ENCODE assay signal across 9 mouse cellular contexts in the genomic region with DNA sequence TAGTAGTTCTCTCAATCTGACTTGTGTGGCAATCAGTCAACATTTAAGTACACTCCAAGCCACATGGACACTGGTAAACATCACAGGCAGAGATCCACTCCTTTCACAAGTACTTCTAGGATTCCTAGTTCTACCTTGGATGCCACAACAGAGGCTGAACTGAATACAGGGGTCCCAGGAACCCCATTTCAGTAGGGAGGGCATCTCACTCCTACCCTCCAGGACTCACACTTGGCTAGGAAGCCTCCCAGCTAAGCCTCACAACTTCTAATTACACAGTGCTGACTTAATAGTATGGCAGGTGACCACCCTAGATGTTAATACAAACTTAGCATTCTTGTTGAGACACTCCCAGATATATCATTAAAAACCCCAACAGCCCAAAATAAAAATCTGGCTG. TPM values are rescaled to one million over a fixed set of nuclear protein-coding genes. Genes with fewer than 3 reads are reported as not detected.
DNase-seq lines count a peak whose midpoint lies in the region; ATAC-seq and TF ChIP-seq lines count a peak whose summit lies in the region.
"Had no signal": no experiment of that assay in that cellular context is flagged by ENCODE, and none has a peak within 500 bp of the region (broad histone marks: within the 10 kb centered on the region; RNA-seq: fewer than 3 reads in every experiment).

No protein-coding gene starts in this region.

- peaks cover 27% of the 10 kb centered on the region for H3K36me3 ChIP-seq in heart, embryonic 13.5 days
- H3K36me3 ChIP-seq in MEL (ENCODE audit: control insufficient read depth in 1 of 2, insufficient read depth in 2 of 2, low read length in 2 of 2) (peaks cover 16 to 31% of the 10 kb centered on the region in 2 experiments), macrophage (ENCODE audit: inconsistent target) (peaks cover 17% of the 10 kb centered on the region)
- no peaks in the 10 kb centered on the region for H3K36me3 ChIP-seq in hindbrain, embryonic 11.5 days (ENCODE audit: control insufficient read depth, insufficient read depth, low read length)
- H3K36me3 ChIP-seq in thymus, adult 2 months (ENCODE audit: control insufficient read depth, insufficient read depth, low read length) = peaks cover 11% of the 10 kb centered on the region

- TF ChIP-seq CTCF in MEL (IDR thresholded peaks at IDR 0.05 in 2 of 3, conservative IDR thresholded peaks at IDR 0.05 in 1 of 3; ENCODE audit: control insufficient read depth in 1 of 3, insufficient read depth in 1 of 3, low read depth in 2 of 3, low read length in 3 of 3, poor library complexity in 1 of 3, severe bottlenecking in 1 of 3) = no peak
- TF ChIP-seq CTCF in thymus, adult 2 months (IDR thresholded peaks at IDR 0.05; ENCODE audit: borderline replicate concordance, control insufficient read depth, extremely low read depth, insufficient read depth, low read length, poor library complexity) = no peak

- TF ChIP-seq EP300 in MEL (IDR thresholded peaks at IDR 0.05; ENCODE audit: low read depth in 1 of 2, low read length in 2 of 2) = no peak

- H3K27ac ChIP-seq in heart, embryonic 13.5 days (replicated peaks) = no peak overlapping the region
- H3K27ac ChIP-seq in MEL (ENCODE audit: control insufficient read depth, low read depth, low read length) (no peak overlapping the region), macrophage (peak overlapping the region; percentile 90)
- no peak overlapping the region for H3K27ac ChIP-seq in hindbrain, embryonic 11.5 days (ENCODE audit: low read depth, low read length)
- no peak overlapping the region for H3K27ac ChIP-seq in thymus, adult 2 months (ENCODE audit: control insufficient read depth, insufficient read depth, low read length)

- no peak for TF ChIP-seq RAD21 in MEL (IDR thresholded peaks at IDR 0.05; ENCODE audit: low read depth, low read length)

- H3K79me2 ChIP-seq in MEL (ENCODE audit: control insufficient read depth, insufficient read depth, low read length, poor library complexity) = peaks cover 45% of the 10 kb centered on the region
- H3K79me2 ChIP-seq in macrophage (ENCODE audit: inconsistent target) = peaks cover 85% of the 10 kb centered on the region

- no peaks in the 10 kb centered on the region for H3K27me3 ChIP-seq in heart, embryonic 13.5 days (replicated peaks)
- no peaks in the 10 kb centered on the region for H3K27me3 ChIP-seq in MEL (ENCODE audit: control insufficient read depth in 1 of 2, insufficient read depth in 2 of 2, low read length in 2 of 2)
- no peaks in the 10 kb centered on the region for H3K27me3 ChIP-seq in hindbrain, embryonic 11.5 days (ENCODE audit: control insufficient read depth, insufficient read depth, low read length)
- H3K27me3 ChIP-seq in thymus, adult 2 months (ENCODE audit: control insufficient read depth, insufficient read depth, low read length) = no peaks in the 10 kb centered on the region

- no peak for DNase-seq in heart, postnatal 4 days
- no peak for DNase-seq in MEL (ENCODE audit: low read depth, low spot score)
- no peak for DNase-seq in hindbrain, embryonic 11.5 days (ENCODE audit: low spot score)
- no peak for DNase-seq in thymus, adult 2 months
- no peak for DNase-seq in gastrocnemius, postnatal 10 days
- DNase-seq in right cerebral cortex, postnatal 14 days = no peak
- DNase-seq: kidney, postnatal 14 days had no signal

- H3K4me1 ChIP-seq in heart, embryonic 13.5 days = peaks cover 42% of the 10 kb centered on the region
- H3K4me1 ChIP-seq in MEL (ENCODE audit: control insufficient read depth in 1 of 2, insufficient read depth in 2 of 2, low read length in 2 of 2) = peaks cover 6 to 11% of the 10 kb centered on the region in 2 experiments
- H3K4me1 ChIP-seq in hindbrain, embryonic 11.5 days (replicated peaks; ENCODE audit: control insufficient read depth, insufficient read depth, low read length) = 0 out of 2 replicates have a peak, but pooled peaks cover 2% of the 10 kb centered on the region
- peaks cover 8% of the 10 kb centered on the region for H3K4me1 ChIP-seq in thymus, adult 2 months (replicated peaks; ENCODE audit: control insufficient read depth, insufficient read depth, low read length)

- H3K9ac ChIP-seq in heart, embryonic 13.5 days = peak overlapping the region; percentile 98
- H3K9ac ChIP-seq in MEL (ENCODE audit: control insufficient read depth, low read depth, low read length, poor library complexity, severe bottlenecking) = peak overlapping the region; percentile 91
- no peak overlapping the region; the same call in 1 of the 2 replicates for H3K9ac ChIP-seq in hindbrain, embryonic 11.5 days (ENCODE audit: low read depth, low read length)

- no peak for TF ChIP-seq POLR2A in MEL (IDR thresholded peaks at IDR 0.05; ENCODE audit: control insufficient read depth in 1 of 2, insufficient read depth in 1 of 2, low read depth in 1 of 2, low read length in 2 of 2, poor library complexity in 1 of 2)
- no peak for TF ChIP-seq POLR2A in thymus, adult 2 months (IDR thresholded peaks at IDR 0.05; ENCODE audit: control insufficient read depth, extremely low read depth, insufficient read depth, low read length, poor library complexity)

- no peaks in the 10 kb centered on the region for H3K9me3 ChIP-seq in heart, embryonic 13.5 days
- no peaks in the 10 kb centered on the region for H3K9me3 ChIP-seq in MEL (replicated peaks; ENCODE audit: insufficient read depth, low read length)
- no peaks in the 10 kb centered on the region for H3K9me3 ChIP-seq in hindbrain, embryonic 11.5 days (ENCODE audit: control insufficient read depth, low read length)

- H3K4me2 ChIP-seq in heart, embryonic 13.5 days = peak overlapping the region; percentile 95
- peak overlapping the region; percentile 85; the same call in 1 of the 2 replicates for H3K4me2 ChIP-seq in hindbrain, embryonic 11.5 days (replicated peaks; ENCODE audit: low read depth, low read length)

- no peak for ATAC-seq in heart, embryonic 13.5 days (ENCODE audit: extremely low read depth, insufficient number of reproducible peaks, low FRiP score, low TSS enrichment)
- no peak for ATAC-seq in hindbrain, embryonic 11.5 days (ENCODE audit: low FRiP score)

- peak overlapping the region; percentile 100 for H3K4me3 ChIP-seq in heart, embryonic 13.5 days
- peak overlapping the region; percentile 77 to 95 for H3K4me3 ChIP-seq in MEL (ENCODE audit: control insufficient read depth in 1 of 2, insufficient read depth in 1 of 2, low read depth in 2 of 2, low read length in 2 of 2)
- peak overlapping the region; percentile 99 for H3K4me3 ChIP-seq in hindbrain, embryonic 11.5 days (ENCODE audit: low read depth, low read length)
- peak overlapping the region; percentile 82 for H3K4me3 ChIP-seq in macrophage (ENCODE audit: inconsistent target)
- no peak overlapping the region for H3K4me3 ChIP-seq in thymus, adult 2 months (ENCODE audit: control insufficient read depth, insufficient read depth, low read length)

RNA-seq across cellular contexts. Expression of a gene that starts 6.7 kb away (rescaled TPM):
- polyA plus RNA-seq in heart, embryonic 13.5 days (2015; fragmentation: Nextera tagmentation; extraction: Ambion mirVana) = 54.5 and 57.3 TPM in 2 replicates
- 10 to 100 TPM; 21.6 to 24.2 TPM for total RNA-seq in heart, postnatal 4 days (2021)
- 42.3 and 43.8 TPM in 2 replicates for total RNA-seq in MEL (2012; rRNA removed)
- polyA plus RNA-seq in MEL (2012; ENCODE audit: insufficient read depth in 1 of 2, insufficient read length in 2 of 2, low read depth in 1 of 2, low replicate concordance in 2 of 2, missing spikeins in 1 of 2) (10 to 100 TPM in 1 of 2 experiments, not detected in 1; 53.9 TPM), macrophage (2018) (49.3 to 58.0 TPM (median 55.1 TPM) in 3 replicates)
- 88.7 and 92.1 TPM in 2 replicates for polyA plus RNA-seq in hindbrain, embryonic 11.5 days (2014; fragmentation: Nextera tagmentation; extraction: Ambion mirVana)
- total RNA-seq in macrophage (2018; cell fraction: chromatin; rRNA removed) = 10 to 100 TPM; 25.3 to 59.8 (median 30.5) TPM
- 10 to 100 TPM; 32.8 to 66.5 (median 42.2) TPM for total RNA-seq in macrophage (2018; cell fraction: cytosol; rRNA removed)
- 10 to 100 TPM; 31.1 to 56.1 (median 42.5) TPM for total RNA-seq in macrophage (2018; cell fraction: nucleus; rRNA removed)
- 18.5 and 19.3 TPM in 2 replicates for polyA plus RNA-seq in thymus, adult 2 months (2012; rRNA removed)
- 10 to 100 TPM; 23.6 to 26.5 TPM for total RNA-seq in gastrocnemius, postnatal 10 days (2021)

RNA-seq across cellular contexts. Expression of a gene that starts 20.0 kb away (rescaled TPM):
- polyA plus RNA-seq in heart, embryonic 13.5 days (2015; fragmentation: Nextera tagmentation; extraction: Ambion mirVana) = 41.5 and 42.9 TPM in 2 replicates
- total RNA-seq in heart, postnatal 4 days (2021) = 100 to 1,000 TPM; 366 to 416 TPM
- 0.03 and 0.04 TPM in 2 replicates for total RNA-seq in MEL (2012; rRNA removed)
- polyA plus RNA-seq in MEL (2012; ENCODE audit: insufficient read depth in 1 of 2, insufficient read length in 2 of 2, low read depth in 1 of 2, low replicate concordance in 2 of 2, missing spikeins in 1 of 2) (under 1 TPM in 1 of 2 experiments, not detected in 1; 0.19 TPM), macrophage (2018) (not detected in 3 replicates)
- polyA plus RNA-seq in hindbrain, embryonic 11.5 days (2014; fragmentation: Nextera tagmentation; extraction: Ambion mirVana) = 0.32 and 0.43 TPM in 2 replicates
- under 1 TPM in 1 of 26 experiments, not detected in 25; 0.76 TPM for total RNA-seq in macrophage (2018; cell fraction: chromatin; rRNA removed)
- under 1 TPM in 1 of 26 experiments, not detected in 25; 0.04 TPM for total RNA-seq in macrophage (2018; cell fraction: cytosol; rRNA removed)
- not detected for total RNA-seq in macrophage (2018; cell fraction: nucleus; rRNA removed)
- 3.3 and 14.7 TPM in 2 replicates for polyA plus RNA-seq in thymus, adult 2 months (2012; rRNA removed)
- 100 to 1,000 TPM; 350 to 362 TPM for total RNA-seq in gastrocnemius, postnatal 10 days (2021)

RNA-seq across cellular contexts. Expression of a gene that starts 20.4 kb away (rescaled TPM):
- 0.41 and 0.48 TPM in 2 replicates for polyA plus RNA-seq in heart, embryonic 13.5 days (2015; fragmentation: Nextera tagmentation; extraction: Ambion mirVana)
- not detected for total RNA-seq in heart, postnatal 4 days (2021)
- total RNA-seq in MEL (2012; rRNA removed) = not detected in 2 replicates
- not detected for polyA plus RNA-seq in MEL (2012; ENCODE audit: insufficient read depth in 1 of 2, insufficient read length in 2 of 2, low read depth in 1 of 2, low replicate concordance in 2 of 2, missing spikeins in 1 of 2)
- polyA plus RNA-seq in hindbrain, embryonic 11.5 days (2014; fragmentation: Nextera tagmentation; extraction: Ambion mirVana) = 47.4 and 52.9 TPM in 2 replicates
- under 1 TPM in 6 of 26 experiments, not detected in 20; 0.49 to 0.99 (median 0.68) TPM for total RNA-seq in macrophage (2018; cell fraction: chromatin; rRNA removed)
- 1 to 10 TPM in 5 of 26 experiments, under 1 TPM in 19, not detected in 2; 0.07 to 2.1 (median 0.63) TPM for total RNA-seq in macrophage (2018; cell fraction: cytosol; rRNA removed)
- total RNA-seq in macrophage (2018; cell fraction: nucleus; rRNA removed) = 1 to 10 TPM in 1 of 26 experiments, under 1 TPM in 7, not detected in 18; 0.41 to 1.3 (median 0.83) TPM
- 0.63 to 2.4 TPM (median 1.1 TPM) in 3 replicates for polyA plus RNA-seq in macrophage (2018)
- 1.7 and 3.1 TPM in 2 replicates for polyA plus RNA-seq in thymus, adult 2 months (2012; rRNA removed)
- total RNA-seq in gastrocnemius, postnatal 10 days (2021) = under 1 TPM; 0.14 to 0.34 TPM

RNA-seq across cellular contexts. Expression of a gene that starts 54.6 kb away (rescaled TPM):
- polyA plus RNA-seq in heart, embryonic 13.5 days (2015; fragmentation: Nextera tagmentation; extraction: Ambion mirVana) = 11.7 and 11.9 TPM in 2 replicates
- total RNA-seq in heart, postnatal 4 days (2021) = 10 to 100 TPM; 27.8 to 28.1 TPM
- 7.6 and 10.6 TPM in 2 replicates for total RNA-seq in MEL (2012; rRNA removed)
- polyA plus RNA-seq in MEL (2012; ENCODE audit: insufficient read depth in 1 of 2, insufficient read length in 2 of 2, low read depth in 1 of 2, low replicate concordance in 2 of 2, missing spikeins in 1 of 2) = 10 to 100 TPM in 1 of 2 experiments, 1 to 10 TPM in 1; 6.6 to 60.9 TPM
- polyA plus RNA-seq in hindbrain, embryonic 11.5 days (2014; fragmentation: Nextera tagmentation; extraction: Ambion mirVana) = 8.0 and 9.0 TPM in 2 replicates
- 1 to 10 TPM in 12 of 26 experiments, under 1 TPM in 12, not detected in 2; 0.25 to 4.1 (median 0.97) TPM for total RNA-seq in macrophage (2018; cell fraction: chromatin; rRNA removed)
- 1 to 10 TPM in 25 of 26 experiments, under 1 TPM in 1; 0.81 to 3.8 (median 2.5) TPM for total RNA-seq in macrophage (2018; cell fraction: cytosol; rRNA removed)
- total RNA-seq in macrophage (2018; cell fraction: nucleus; rRNA removed) = 1 to 10 TPM in 25 of 26 experiments, under 1 TPM in 1; 0.86 to 6.8 (median 2.2) TPM
- polyA plus RNA-seq in macrophage (2018) = 1.3 to 3.6 TPM (median 2.1 TPM) in 3 replicates
- polyA plus RNA-seq in thymus, adult 2 months (2012; rRNA removed) = 12.1 and 15.4 TPM in 2 replicates
- total RNA-seq in gastrocnemius, postnatal 10 days (2021) = 10 to 100 TPM; 32.0 to 35.5 TPM

Comparison
In these comparisons a context has a peak if more than half of its experiments do, and no peak if none do; other contexts are left out.
1. RNA of a gene that starts 20.4 kb away (polyA plus RNA-seq): 47.4 to 52.9 TPM in hindbrain, embryonic 11.5 days; 1.7 to 3.1 TPM in thymus, adult 2 months, 0.63 to 2.4 TPM in macrophage, 0.41 to 0.48 TPM in heart, embryonic 13.5 days and not detected in MEL; every median in the first group is over 10 times any median in the second.